Mouse (Mus musculus) heart, embryonic 10.5 days (tissue): Measurements from ENCODE around the gene Hmx2. TPM values are rescaled to one million over a fixed set of nuclear protein-coding genes. Genes with fewer than 3 reads are reported as not detected.
A peak's percentile ranks its signal among the peaks of the same experiment; 100 is the strongest.

ENCODE experiments used
- DNase-seq: peaks from one replicate; pipeline ENCODE4 v3.0.0-alpha.2; 2017; ENCODE audit warnings: low spot score
- H3K27ac ChIP-seq: fragments of 300-500 bp; sonication (generic); 2 replicates; pipeline ENCODE4 v1.5.1; 2016; ENCODE audit warnings: mild to moderate bottlenecking
- H3K27me3 ChIP-seq: fragments of 300-500 bp; sonication (generic); 2 replicates; pipeline ENCODE4 v1.6.1; 2016; ENCODE audit warnings: mild to moderate bottlenecking; ENCODE audit not compliant: poor library complexity, insufficient read depth, severe bottlenecking
- H3K36me3 ChIP-seq: fragments of 300-500 bp; sonication (generic); 2 replicates; pipeline ENCODE4 v1.6.1; 2016; ENCODE audit warnings: mild to moderate bottlenecking, moderate library complexity
- H3K4me1 ChIP-seq: fragments of 300-500 bp; sonication (generic); 2 replicates; pipeline ENCODE4 v1.6.1; 2016; ENCODE audit warnings: mild to moderate bottlenecking
- H3K4me3 ChIP-seq: fragments of 300-500 bp; sonication (generic); 2 replicates; pipeline ENCODE4 v1.5.1; 2016; ENCODE audit warnings: mild to moderate bottlenecking, moderate library complexity
- H3K9me3 ChIP-seq: fragments of 300-500 bp; sonication (generic); 2 replicates; pipeline ENCODE4 v1.6.1; 2016; ENCODE audit warnings: mild to moderate bottlenecking, moderate library complexity
- WGBS: fragments of 180-500 bp; shearing (Covaris S2); methylation state at CpG from one replicate; pipeline ENCODE4 v1.1.7; 2016; 5-methylcytosine and 5-hydroxymethylcytosine counted together
- polyA plus RNA-seq: library from polyadenylated mRNA; unstranded; fragments of >200 nt; fragmentation: Nextera tagmentation; extraction: Ambion mirVana; gene quantifications from 2 replicates; pipeline ENCODE4 v1.2.1, GENCODE M21; 2016

Hmx2 gene
- polyA plus RNA-seq = not detected in 2 replicates

DNA sequence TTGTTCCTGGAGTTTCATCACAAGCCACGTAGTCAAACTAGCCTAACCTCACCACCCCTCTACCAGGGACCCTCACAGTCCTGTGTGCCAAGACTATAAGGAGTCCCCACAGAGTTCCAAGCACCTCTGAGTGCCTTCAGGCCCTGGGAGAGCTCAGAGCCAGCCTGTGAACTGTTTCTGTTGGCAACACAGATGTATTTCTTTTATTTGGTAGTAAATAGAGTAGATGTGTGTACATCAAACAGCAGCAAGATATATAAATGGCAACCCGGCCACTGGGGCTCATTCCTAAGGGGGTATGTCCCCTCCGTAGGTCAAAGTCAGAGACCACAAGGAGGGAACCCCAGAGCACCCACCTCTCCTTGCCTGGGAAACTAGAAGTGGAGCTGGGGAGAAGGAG, at the start of gene Hmx2:
Hmx2 (plus strand) TSS at position 301 of the 400 bp plus-strand sequence.
- peaks cover 100% of the 10 kb centered on the region for H3K27me3 ChIP-seq
- 3% methylated on average over 3 of the region's 3 CpGs for WGBS
- no peaks in the 10 kb centered on the region for H3K36me3 ChIP-seq
- H3K4me3 ChIP-seq = no peak within 1 kb of the TSS
- no peak within 1 kb of the TSS for H3K27ac ChIP-seq
- peaks cover 17% of the 10 kb centered on the region for H3K4me1 ChIP-seq
- no peaks in the 10 kb centered on the region for H3K9me3 ChIP-seq
- DNase-seq = no peak

DNA sequence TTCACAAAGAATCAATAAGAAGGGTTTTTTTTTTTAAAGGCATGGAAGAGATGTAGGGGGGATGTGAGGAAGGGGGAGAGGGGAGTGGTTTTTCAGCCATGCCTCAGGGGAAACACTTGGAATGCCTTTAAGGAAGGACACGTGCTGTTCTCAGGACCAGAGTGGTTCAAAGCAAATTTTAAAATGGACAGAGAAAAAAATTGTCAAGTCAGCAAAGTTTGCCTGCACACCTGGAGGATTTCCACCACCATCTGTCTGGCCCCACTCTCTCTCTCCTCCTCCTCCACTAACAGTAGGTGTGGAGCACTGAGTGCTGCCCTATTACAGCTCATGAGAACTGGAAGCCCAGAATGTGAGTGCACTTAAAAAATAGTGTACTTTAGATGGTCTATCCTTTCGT, 44.8 kb upstream of the Hmx2 start:
- Histone ChIP-seq H3K36me3 (no peaks in the 10 kb centered on the region), H3K4me3 (no peak overlapping the region), H3K27me3 (no peaks in the 10 kb centered on the region), H3K9me3 (no peaks in the 10 kb centered on the region), H3K27ac (no peak overlapping the region), H3K4me1 (no peaks in the 10 kb centered on the region)
- no peak for DNase-seq
- WGBS = 66% methylated on average over 2 of the region's 2 CpGs

DNA sequence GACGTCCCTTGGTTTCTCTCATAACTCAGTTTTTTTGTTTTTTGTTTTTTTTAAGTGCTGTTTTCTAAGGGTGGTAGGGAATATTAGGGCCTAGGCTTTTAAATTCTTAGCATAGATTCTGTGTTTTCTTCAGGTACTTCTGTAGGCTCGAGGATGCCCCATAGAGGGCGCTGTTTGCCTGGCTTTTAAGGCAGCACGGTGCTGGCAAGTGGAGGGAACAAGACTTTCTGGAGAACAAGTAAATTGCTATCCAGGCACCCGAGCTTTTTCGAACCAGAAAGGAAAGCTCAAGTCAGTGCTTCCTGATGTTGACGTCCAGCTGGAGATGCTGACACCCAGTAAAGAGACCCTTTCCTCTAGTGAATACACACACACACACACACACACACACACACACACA, 8.6 kb upstream of the Hmx2 start:
- Histone ChIP-seq H3K4me3 (no peak overlapping the region), H3K36me3 (no peaks in the 10 kb centered on the region), H3K4me1 (peaks cover 29% of the 10 kb centered on the region), H3K27ac (no peak overlapping the region), H3K27me3 (peaks cover 87% of the 10 kb centered on the region), H3K9me3 (no peaks in the 10 kb centered on the region)
- peak; percentile 87 for DNase-seq
- WGBS = 0% methylated on average over 7 of the region's 7 CpGs

DNA sequence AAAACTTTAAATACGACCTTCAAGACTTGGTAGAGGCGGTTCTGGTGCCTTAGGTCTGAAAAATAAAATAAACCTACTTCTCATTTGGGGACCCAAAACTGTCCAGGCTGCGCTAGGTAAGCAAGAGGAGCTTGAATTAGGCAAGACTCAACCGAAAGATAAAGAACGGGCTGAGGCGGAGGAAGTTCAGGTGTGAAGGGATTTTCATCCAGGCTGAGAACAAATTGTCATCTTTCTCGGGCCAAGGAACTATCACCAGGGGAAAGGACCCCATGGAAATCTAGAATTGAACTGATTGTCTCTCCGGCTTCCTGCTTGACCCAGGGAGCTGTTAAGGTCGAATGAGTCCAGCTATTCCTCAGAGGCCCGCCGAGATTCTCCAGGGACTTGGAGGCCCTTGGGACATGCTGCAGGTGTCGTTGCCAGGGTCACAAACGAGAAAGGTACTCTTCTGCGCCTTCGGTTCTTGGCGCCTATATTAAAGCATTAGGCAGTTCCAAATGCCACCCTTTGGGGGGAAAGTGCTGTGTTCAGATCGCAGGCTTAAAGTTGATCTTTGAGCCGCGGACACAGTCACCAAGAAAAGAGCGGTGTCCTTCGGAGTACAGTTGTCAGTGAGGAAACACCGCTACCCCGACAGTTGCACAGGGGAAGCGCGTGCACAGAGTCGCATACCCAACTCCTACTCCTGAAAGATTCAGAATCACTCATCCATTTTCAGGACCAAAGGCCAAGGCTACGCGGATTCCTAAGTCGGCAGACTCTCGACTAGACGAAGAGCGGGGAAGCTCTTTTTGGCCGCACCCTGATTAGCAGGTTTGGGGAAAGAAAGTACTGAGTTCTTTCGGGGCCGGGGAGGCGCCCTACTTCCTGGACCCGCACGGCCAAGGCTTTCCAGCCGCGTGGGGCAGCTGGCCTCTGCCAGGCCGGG, 7.1 kb upstream of the Hmx2 start:
- no peaks in the 10 kb centered on the region for H3K36me3 ChIP-seq
- 1% methylated on average over 41 of the region's 41 CpGs for WGBS
- H3K4me1 ChIP-seq = peaks cover 29% of the 10 kb centered on the region
- DNase-seq = no peak
- peaks cover 99% of the 10 kb centered on the region for H3K27me3 ChIP-seq
- H3K4me3 ChIP-seq = peak overlapping the region; percentile 61
- H3K9me3 ChIP-seq = no peaks in the 10 kb centered on the region
- no peak overlapping the region for H3K27ac ChIP-seq

DNA sequence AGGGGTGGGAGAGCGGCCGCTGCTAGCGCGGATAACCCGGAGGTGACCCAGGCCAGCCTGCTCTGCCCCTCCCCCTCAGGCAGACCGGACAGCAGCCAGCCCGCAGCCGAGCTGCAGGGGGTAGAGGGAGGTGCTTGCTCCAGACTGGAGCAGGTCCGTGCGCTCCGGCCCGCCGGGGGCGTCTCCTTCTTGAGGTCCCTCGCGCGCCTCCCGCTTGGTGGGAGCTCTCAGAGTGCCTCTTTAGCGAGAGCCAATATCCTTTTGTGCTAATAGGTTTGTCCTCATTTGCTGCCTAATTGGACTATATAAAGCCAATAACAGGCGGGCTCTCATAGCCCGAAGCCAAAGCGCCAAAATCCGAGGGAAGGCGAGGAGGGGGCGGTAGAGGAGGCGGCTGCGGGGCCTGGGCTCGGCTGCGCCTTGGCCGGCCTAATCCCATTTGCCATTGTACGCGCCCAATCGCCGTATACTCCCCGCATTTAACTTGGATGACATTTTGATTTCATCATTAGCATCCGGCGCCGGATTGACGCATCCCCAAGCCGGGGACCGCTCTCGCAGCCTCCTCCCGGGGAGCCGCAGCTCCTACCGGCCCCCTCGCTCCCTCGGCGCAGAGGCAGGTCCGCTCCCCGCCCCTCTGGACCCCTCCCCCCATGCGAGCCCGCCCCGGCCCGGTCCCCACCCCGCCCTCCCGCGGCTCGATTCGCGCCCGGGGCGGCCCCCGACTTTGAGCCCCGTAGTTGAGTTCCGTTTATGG, 6.3 kb upstream of the Hmx2 start, which contains the start of gene Hmx3:
Hmx3 (plus strand) TSS at position 753 of the 757 bp plus-strand sequence.
- Histone ChIP-seq H3K4me1 (peaks cover 29% of the 10 kb centered on the region), H3K4me3 (peak within 1 kb of the TSS; percentile 61), H3K27me3 (peaks cover 100% of the 10 kb centered on the region), H3K36me3 (no peaks in the 10 kb centered on the region), H3K27ac (0 out of 2 replicates have a peak within 1 kb of the TSS, but pooled peaks have one; percentile 11), H3K9me3 (no peaks in the 10 kb centered on the region)
- WGBS = under 1% methylated on average over 55 of the region's 65 CpGs
- no peak for DNase-seq

DNA sequence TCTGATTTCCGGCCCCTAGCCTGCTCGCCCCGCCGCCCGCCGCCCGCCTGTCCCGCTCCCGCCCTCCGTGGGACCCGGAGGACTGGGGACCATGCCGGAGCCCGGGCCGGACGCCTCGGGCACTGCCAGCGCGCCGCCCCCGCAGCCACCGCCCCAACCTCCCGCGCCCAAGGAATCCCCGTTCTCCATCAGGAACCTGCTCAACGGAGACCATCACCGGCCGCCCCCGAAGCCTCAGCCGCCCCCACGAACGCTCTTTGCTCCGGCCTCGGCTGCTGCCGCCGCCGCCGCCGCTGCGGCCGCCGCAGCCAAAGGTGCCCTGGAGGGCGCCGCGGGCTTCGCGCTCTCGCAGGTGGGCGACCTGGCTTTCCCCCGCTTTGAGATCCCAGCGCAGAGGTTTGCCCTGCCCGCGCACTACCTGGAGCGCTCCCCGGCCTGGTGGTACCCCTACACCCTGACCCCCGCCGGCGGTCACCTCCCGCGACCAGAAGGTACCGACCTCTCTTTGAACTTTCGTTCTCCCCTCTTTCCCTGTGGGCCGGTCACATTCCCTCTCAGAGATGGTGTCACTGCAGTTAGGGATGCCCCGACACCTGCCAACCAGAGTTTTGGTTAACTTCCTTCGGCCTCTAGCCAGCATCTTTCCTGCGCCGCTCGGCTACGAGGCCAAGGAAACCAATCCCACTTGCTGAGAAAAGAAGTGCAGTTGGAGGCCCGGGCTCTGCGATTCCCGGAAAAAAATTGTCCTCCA, 5.5 kb upstream of the Hmx2 start:
- Histone ChIP-seq H3K27ac (0 out of 2 replicates have a peak overlapping the region, but pooled peaks have one; percentile 11), H3K36me3 (no peaks in the 10 kb centered on the region), H3K27me3 (peaks cover 100% of the 10 kb centered on the region), H3K4me3 (peak overlapping the region; percentile 61), H3K4me1 (peaks cover 29% of the 10 kb centered on the region), H3K9me3 (no peaks in the 10 kb centered on the region)
- WGBS = under 1% methylated on average over 63 of the region's 71 CpGs
- no peak for DNase-seq

- Histone ChIP-seq H3K9me3 (no peaks in the 10 kb centered on the region), H3K36me3 (no peaks in the 10 kb centered on the region), H3K27me3 (peaks cover 100% of the 10 kb centered on the region), H3K4me3 (peak overlapping the region; percentile 61), H3K27ac (no peak overlapping the region), H3K4me1 (peaks cover 29% of the 10 kb centered on the region)
- WGBS = under 1% methylated on average over 75 of the region's 75 CpGs
- no peak for DNase-seq
Observed at GRCm38 (mm10) chr7:131543623-131544481, 4.7 kb upstream of the Hmx2 start.

- no peaks in the 10 kb centered on the region for H3K9me3 ChIP-seq
- H3K27me3 ChIP-seq = peaks cover 100% of the 10 kb centered on the region
- no peak for DNase-seq
- no peak overlapping the region for H3K4me3 ChIP-seq
- no peak overlapping the region for H3K27ac ChIP-seq
- 2% methylated on average over 5 of the region's 5 CpGs for WGBS
- peaks cover 29% of the 10 kb centered on the region for H3K4me1 ChIP-seq
- H3K36me3 ChIP-seq = no peaks in the 10 kb centered on the region
Observed at GRCm38 (mm10) chr7:131544871-131545270, 3.7 kb upstream of the Hmx2 start.

GRCm38 (mm10) chr7:131545701-131546385, 2.7 kb upstream of the Hmx2 start:
- WGBS = 3% methylated on average over 13 of the region's 13 CpGs
- Histone ChIP-seq H3K4me3 (no peak overlapping the region), H3K27ac (no peak overlapping the region), H3K36me3 (no peaks in the 10 kb centered on the region), H3K4me1 (peaks cover 29% of the 10 kb centered on the region), H3K27me3 (peaks cover 100% of the 10 kb centered on the region), H3K9me3 (no peaks in the 10 kb centered on the region)
- no peak for DNase-seq

DNA sequence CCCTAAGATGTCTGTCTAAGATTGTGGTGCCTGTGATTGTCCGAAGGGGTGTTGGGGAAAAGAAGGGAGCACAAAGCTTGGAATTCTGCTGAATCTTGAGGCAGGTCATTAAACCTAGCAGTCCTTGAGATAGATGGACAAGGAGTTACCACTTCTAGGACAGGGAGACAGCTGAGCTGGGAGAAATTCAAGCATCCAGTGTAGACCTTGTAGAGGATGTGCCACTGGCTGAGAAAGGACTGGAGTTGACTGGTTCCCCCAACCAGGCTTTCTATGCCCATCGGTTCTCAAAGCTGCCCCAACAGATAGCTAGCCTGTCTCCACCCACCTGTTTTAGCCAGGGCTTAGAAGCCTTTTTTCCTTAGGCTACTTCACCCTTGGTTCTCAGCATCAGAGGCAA, 2.1 kb upstream of the Hmx2 start:
- Histone ChIP-seq H3K27ac (no peak overlapping the region), H3K4me1 (peaks cover 29% of the 10 kb centered on the region), H3K4me3 (no peak overlapping the region), H3K9me3 (no peaks in the 10 kb centered on the region), H3K36me3 (no peaks in the 10 kb centered on the region), H3K27me3 (peaks cover 100% of the 10 kb centered on the region)
- DNase-seq = no peak
- WGBS = 7% methylated on average over 2 of the region's 2 CpGs

GRCm38 (mm10) chr7:131547481-131547880, 1.1 kb upstream of the Hmx2 start:
- H3K27me3 ChIP-seq = peaks cover 100% of the 10 kb centered on the region
- H3K36me3 ChIP-seq = no peaks in the 10 kb centered on the region
- no peak overlapping the region for H3K4me3 ChIP-seq
- no peaks in the 10 kb centered on the region for H3K9me3 ChIP-seq
- DNase-seq = no peak
- no peak overlapping the region for H3K27ac ChIP-seq
- 2% methylated on average over 5 of the region's 5 CpGs for WGBS
- H3K4me1 ChIP-seq = peaks cover 25% of the 10 kb centered on the region
